Mouse (Mus musculus): Measurements from ENCODE around the gene Tspan18. TPM values are rescaled to one million over a fixed set of nuclear protein-coding genes. Genes with fewer than 3 reads are reported as not detected.

Gene Tspan18
- total and polyA plus RNA-seq, 3 experiments, result 0.38 TPM; not detected in 2

GRCm38 (mm10) chr2:93249058-93249457, 85.2 kb downstream of the Tspan18 start:
- Histone ChIP-seq H3K4me3 (replicated peaks in 1 of 3; ENCODE audit: low read depth in 2 of 3, low read length in 2 of 3, poor library complexity in 1 of 3) (no peak overlapping the region), H3K79me2 (replicated peaks; ENCODE audit: control insufficient read depth, extremely low read depth, insufficient read depth, poor library complexity, severe bottlenecking) (no peaks in the 10 kb centered on the region), H3K4me1 (ENCODE audit: control insufficient read depth in 1 of 2, insufficient read depth in 2 of 2) (peaks cover 0 to 8% of the 10 kb centered on the region in 2 experiments; a peak in 2 of 4 replicates), H3K9me3 (replicated peaks; ENCODE audit: low read length) (peaks cover 2% of the 10 kb centered on the region), H3K36me3 (replicated peaks in 1 of 2; ENCODE audit: control insufficient read depth in 1 of 2, insufficient read depth in 1 of 2, low read length in 1 of 2) (no peaks in the 10 kb centered on the region), H3K27me3 (replicated peaks) (peaks cover 95% of the 10 kb centered on the region), H3K27ac (ENCODE audit: insufficient read depth, low read depth) (no peak overlapping the region), H3K9ac (ENCODE audit: insufficient read depth, low read depth) (no peak overlapping the region), H3K4me2 (ENCODE audit: insufficient read depth, low read depth, poor library complexity, severe bottlenecking) (no peak overlapping the region)
- dilution Hi-C loops (cut with MboI; ENCODE audit: extremely low pct_ligation_motif_present, extremely low pct_unique_long_range_greater_than_20kb, low sequenced_read_pairs) (no loop called here), in situ Hi-C loops (cut with MboI; ENCODE audit: low pct_ligation_motif_present, low pct_unique_long_range_greater_than_20kb, low sequenced_read_pairs) (no loop called here)
- no peak for TF ChIP-seq RAD21 (IDR thresholded peaks at IDR 0.05; ENCODE audit: low read depth, low read length)
- no peak for TF ChIP-seq SIN3A (IDR thresholded peaks at IDR 0.05; ENCODE audit: low read length)
- DNase-seq (ENCODE audit: extremely low read depth), result peak; percentile 17

DNA sequence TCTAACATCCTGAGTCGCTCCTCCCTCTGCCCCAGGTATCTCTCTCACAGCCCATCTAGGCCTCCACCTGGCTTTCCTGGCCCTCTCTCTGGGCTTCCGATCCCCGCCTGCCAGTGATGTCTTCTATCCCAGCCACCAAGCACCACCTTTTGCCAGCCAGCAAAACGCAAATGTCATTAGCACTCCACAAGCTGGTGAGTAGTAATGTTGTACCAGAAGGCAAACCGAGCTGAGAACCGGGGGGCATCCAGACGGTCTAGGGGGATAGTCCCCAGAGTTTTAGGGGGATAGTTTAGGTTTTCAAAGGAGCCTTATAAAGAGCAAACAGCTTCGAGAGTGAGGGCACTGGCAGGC, 90.2 kb downstream of the Tspan18 start:
- no peaks in the 10 kb centered on the region for H3K79me2 ChIP-seq (replicated peaks; ENCODE audit: control insufficient read depth, extremely low read depth, insufficient read depth, poor library complexity, severe bottlenecking)
- H3K4me1 ChIP-seq (ENCODE audit: control insufficient read depth in 1 of 2, insufficient read depth in 2 of 2), result peaks cover 0 to 4% of the 10 kb centered on the region in 2 experiments; a peak in 2 of 4 replicates
- H3K27me3 ChIP-seq (replicated peaks), result peaks cover 98% of the 10 kb centered on the region
- H3K4me2 ChIP-seq (ENCODE audit: insufficient read depth, low read depth, poor library complexity, severe bottlenecking), result no peak overlapping the region
- H3K36me3 ChIP-seq (replicated peaks in 1 of 2; ENCODE audit: control insufficient read depth in 1 of 2, insufficient read depth in 1 of 2, low read length in 1 of 2), result no peaks in the 10 kb centered on the region
- in situ Hi-C loops (cut with MboI; ENCODE audit: low pct_ligation_motif_present, low pct_unique_long_range_greater_than_20kb, low sequenced_read_pairs), result no loop called here
- dilution Hi-C loops (cut with MboI; ENCODE audit: extremely low pct_ligation_motif_present, extremely low pct_unique_long_range_greater_than_20kb, low sequenced_read_pairs), result no loop called here
- H3K27ac ChIP-seq (ENCODE audit: insufficient read depth, low read depth), result no peak overlapping the region
- DNase-seq (ENCODE audit: extremely low read depth), result no peak
- no peak overlapping the region for H3K4me3 ChIP-seq (replicated peaks in 1 of 3; ENCODE audit: low read depth in 2 of 3, low read length in 2 of 3, poor library complexity in 1 of 3)
- H3K9ac ChIP-seq (ENCODE audit: insufficient read depth, low read depth), result no peak overlapping the region
- no peaks in the 10 kb centered on the region for H3K9me3 ChIP-seq (replicated peaks; ENCODE audit: low read length)
- TF ChIP-seq RCOR1 (conservative IDR thresholded peaks at IDR 0.05; ENCODE audit: low read depth, low read length) (no peak), IRF4 (IDR thresholded peaks at IDR 0.05; ENCODE audit: low read depth, low read length) (no peak), CHD2 (IDR thresholded peaks at IDR 0.05; ENCODE audit: low read length) (no peak), SIN3A (IDR thresholded peaks at IDR 0.05; ENCODE audit: low read length) (no peak), MAZ (IDR thresholded peaks at IDR 0.05; ENCODE audit: low read depth, low read length) (no peak), PAX5 (IDR thresholded peaks at IDR 0.05; ENCODE audit: low read length) (no peak), BHLHE40 (IDR thresholded peaks at IDR 0.05; ENCODE audit: low read depth, low read length) (no peak), POLR2AphosphoS2 (IDR thresholded peaks at IDR 0.05; ENCODE audit: low read depth, low read length) (no peak), POLR2A (IDR thresholded peaks at IDR 0.05; ENCODE audit: low read depth, low read length) (no peak), ZNF384 (IDR thresholded peaks at IDR 0.05; ENCODE audit: low read depth, low read length) (no peak), CHD1 (IDR thresholded peaks at IDR 0.05; ENCODE audit: low read depth, low read length) (no peak), CTCF (conservative IDR thresholded peaks at IDR 0.05 in 1 of 2, IDR thresholded peaks at IDR 0.05 in 1 of 2; ENCODE audit: low read depth in 2 of 2, low read length in 2 of 2) (no peak)

GRCm38 (mm10) chr2:93243439-93244089, 90.7 kb downstream of the Tspan18 start:
- dilution Hi-C loops (cut with MboI; ENCODE audit: extremely low pct_ligation_motif_present, extremely low pct_unique_long_range_greater_than_20kb, low sequenced_read_pairs), result no loop called here
- Histone ChIP-seq H3K27ac (ENCODE audit: insufficient read depth, low read depth) (no peak overlapping the region), H3K4me3 (replicated peaks in 1 of 3; ENCODE audit: low read depth in 2 of 3, low read length in 2 of 3, poor library complexity in 1 of 3) (no peak overlapping the region), H3K9ac (ENCODE audit: insufficient read depth, low read depth) (no peak overlapping the region), H3K79me2 (replicated peaks; ENCODE audit: control insufficient read depth, extremely low read depth, insufficient read depth, poor library complexity, severe bottlenecking) (no peaks in the 10 kb centered on the region), H3K4me1 (ENCODE audit: control insufficient read depth in 1 of 2, insufficient read depth in 2 of 2) (no peaks in the 10 kb centered on the region), H3K9me3 (replicated peaks; ENCODE audit: low read length) (no peaks in the 10 kb centered on the region), H3K4me2 (ENCODE audit: insufficient read depth, low read depth, poor library complexity, severe bottlenecking) (no peak overlapping the region), H3K36me3 (replicated peaks in 1 of 2; ENCODE audit: control insufficient read depth in 1 of 2, insufficient read depth in 1 of 2, low read length in 1 of 2) (no peaks in the 10 kb centered on the region), H3K27me3 (replicated peaks) (peaks cover 98% of the 10 kb centered on the region)
- TF ChIP-seq IRF4 (IDR thresholded peaks at IDR 0.05; ENCODE audit: low read depth, low read length), result no peak
- no peak for TF ChIP-seq MYC (IDR thresholded peaks at IDR 0.05; ENCODE audit: low read depth, low read length)
- no peak for TF ChIP-seq SIN3A (IDR thresholded peaks at IDR 0.05; ENCODE audit: low read length)
- TF ChIP-seq CTCF (conservative IDR thresholded peaks at IDR 0.05 in 1 of 2, IDR thresholded peaks at IDR 0.05 in 1 of 2; ENCODE audit: low read depth in 2 of 2, low read length in 2 of 2), result no peak
- no peak for TF ChIP-seq CHD2 (IDR thresholded peaks at IDR 0.05; ENCODE audit: low read length)
- no peak for TF ChIP-seq MEF2A (IDR thresholded peaks at IDR 0.05; ENCODE audit: borderline replicate concordance, low read depth, low read length)
- TF ChIP-seq POLR2A (IDR thresholded peaks at IDR 0.05; ENCODE audit: low read depth, low read length), result no peak
- TF ChIP-seq CHD1 (IDR thresholded peaks at IDR 0.05; ENCODE audit: low read depth, low read length), result no peak
- no peak for TF ChIP-seq ETS1 (conservative IDR thresholded peaks at IDR 0.05; ENCODE audit: low read depth, low read length)
- DNase-seq (ENCODE audit: extremely low read depth), result no peak
- in situ Hi-C loops (cut with MboI; ENCODE audit: low pct_ligation_motif_present, low pct_unique_long_range_greater_than_20kb, low sequenced_read_pairs), result no loop called here

All from CH12.LX (cell line).